Mouse (Mus musculus): ENCODE measurements around the gene Enthd1.

GRCm38 (mm10) chr15:80613904-80614303 lies 48.9 kb upstream of the Enthd1 start:
- TF ChIP-seq CTCF (conservative IDR thresholded peaks at IDR 0.05 in 1 of 2, IDR thresholded peaks at IDR 0.05 in 1 of 2; ENCODE audit: low read depth in 2 of 2, low read length in 2 of 2): no peak
- no peak for TF ChIP-seq RCOR1 (conservative IDR thresholded peaks at IDR 0.05; ENCODE audit: low read depth, low read length)
- TF ChIP-seq ZC3H11A (IDR thresholded peaks at IDR 0.05; ENCODE audit: low read depth, low read length): no peak
- TF ChIP-seq POLR2A (IDR thresholded peaks at IDR 0.05; ENCODE audit: low read depth, low read length): no peak
- no peak for TF ChIP-seq TBP (conservative IDR thresholded peaks at IDR 0.05; ENCODE audit: low read depth, low read length)
- no peak for TF ChIP-seq EP300 (IDR thresholded peaks at IDR 0.05; ENCODE audit: low read length)

Measured in CH12.LX (cell line).